Mouse (Mus musculus): ENCODE data around the gene Slc22a13. TPM values are rescaled to one million over a fixed set of nuclear protein-coding genes. Genes with fewer than 3 reads are reported as not detected.

The Slc22a13 gene
- total RNA-seq, 2 experiments from 2014 or later = not detected

DNA sequence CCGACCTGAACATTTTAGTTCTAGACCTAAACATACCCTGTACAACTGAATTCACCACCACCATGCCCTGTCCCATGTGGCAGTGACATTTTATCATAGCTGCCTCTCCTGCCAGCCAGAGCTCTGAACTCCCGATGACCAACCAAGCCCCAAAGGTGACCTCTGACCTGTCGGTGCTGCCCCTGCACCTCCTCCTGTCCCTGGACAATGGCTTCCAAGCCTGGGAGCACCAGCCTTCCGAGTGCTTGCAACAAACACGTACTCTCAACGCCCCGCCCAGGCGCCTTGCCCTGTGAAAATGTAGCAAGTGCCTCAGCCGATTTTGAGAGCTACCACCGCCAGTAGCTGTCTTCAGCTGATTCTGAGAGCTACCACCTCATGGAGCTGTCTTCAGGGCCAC, 63.8 kb downstream of the Slc22a13 start:
- no peak for DNase-seq (ENCODE audit: low spot score)
- intact Hi-C loops (cut with DNase I) = no loop called here

DNA sequence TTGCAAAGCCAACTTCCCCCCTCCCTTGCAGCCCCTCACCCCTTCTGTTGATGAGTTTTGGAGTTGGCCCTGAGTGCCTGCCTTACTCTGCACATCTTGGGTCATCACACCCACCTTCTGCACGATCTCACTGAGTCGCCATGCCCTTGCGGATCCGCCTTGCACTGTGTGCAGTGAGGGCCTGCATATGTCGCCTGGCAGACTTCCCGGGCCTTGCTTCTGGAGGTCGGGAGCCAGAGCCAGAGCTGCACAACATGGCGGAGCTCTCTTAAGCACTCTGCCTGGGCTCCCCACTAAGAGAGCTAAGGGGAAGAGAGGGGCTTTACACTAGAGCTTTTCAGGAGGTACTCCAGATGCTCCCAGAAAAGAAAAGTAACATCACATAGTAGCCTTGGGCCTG, 64.2 kb downstream of the Slc22a13 start:
- intact Hi-C loops (cut with DNase I) = no loop called here

GRCm38 (mm10) chr9:119143372-119143771, 65.5 kb downstream of the Slc22a13 start:
- intact Hi-C loops (cut with DNase I) = no loop called here
- DNase-seq (ENCODE audit: low spot score) = no peak

More for the DNA sequence above, 64.2 kb downstream of the Slc22a13 start:
- no peak for DNase-seq (ENCODE audit: low spot score)

Other genes with a start within 250 kb of the Slc22a13 start
- 1 to 10 TPM in 1 of 2 experiments, under 1 TPM in 1; 0.52 to 1.2 TPM for gene Vill, start 156.3 kb downstream of the Slc22a13 start, total RNA-seq (2021)
- gene Plcd1, start 115.6 kb downstream of the Slc22a13 start, total RNA-seq (2021) = 10 to 100 TPM; 17.9 to 20.0 TPM
- gene Dlec1, start 106.6 kb downstream of the Slc22a13 start, total RNA-seq (2021) = under 1 TPM in 1 of 2 experiments, not detected in 1; 0.10 TPM
- gene Acaa1b, start 52.0 kb downstream of the Slc22a13 start, total RNA-seq (2021) = 1 to 10 TPM; 1.7 to 1.8 TPM
- not detected for gene Gm47289, start 49.9 kb downstream of the Slc22a13 start, total RNA-seq (2021)
- gene Oxsr1, start 113.3 kb upstream of the Slc22a13 start, total RNA-seq (2021) = 10 to 100 TPM; 43.8 to 44.2 TPM
- 10 to 100 TPM; 83.0 to 88.6 TPM for gene Acaa1a, start 130.6 kb upstream of the Slc22a13 start, total RNA-seq (2021)
- gene Myd88, start 132.3 kb upstream of the Slc22a13 start, total RNA-seq (2021) = 10 to 100 TPM; 12.2 to 14.3 TPM
- under 1 TPM; 0.16 to 0.42 TPM for gene Xylb, start 148.3 kb upstream of the Slc22a13 start, total RNA-seq (2021)
- under 1 TPM in 1 of 2 experiments, not detected in 1; 0.17 TPM for gene Slc22a14, start 156.5 kb upstream of the Slc22a13 start, total RNA-seq (2021)
- 1 to 10 TPM; 5.8 to 6.5 TPM for gene Acvr2b, start 193.0 kb upstream of the Slc22a13 start, total RNA-seq (2021)
- gene Exog, start 235.8 kb upstream of the Slc22a13 start, total RNA-seq (2021) = 1 to 10 TPM; 2.4 to 2.5 TPM